Mouse (Mus musculus): ENCODE data around the gene Cyb5r3.

Cyb5r3 gene

DNA sequence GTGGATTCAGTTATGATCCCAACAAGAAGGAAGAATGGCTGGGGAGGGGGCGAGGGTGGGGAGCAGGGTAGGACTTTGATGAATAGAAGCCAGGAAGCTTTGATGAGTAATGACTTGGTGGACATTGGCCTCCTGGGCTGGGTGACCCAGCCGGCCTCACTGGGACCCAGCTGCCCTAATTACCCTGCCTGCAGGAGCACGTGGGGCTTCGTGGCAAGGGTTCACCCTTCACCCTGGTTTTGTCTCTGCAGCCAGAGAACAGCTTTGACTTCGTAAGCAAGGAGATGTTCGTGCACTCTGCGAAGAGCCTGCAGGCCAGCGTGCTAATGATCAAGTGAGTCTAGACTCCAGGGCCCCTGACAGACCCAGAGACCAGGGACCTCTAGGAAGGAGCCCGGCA lies 58.3 kb downstream of the Cyb5r3 start:
- in situ Hi-C loops (cut with MboI; ENCODE audit: unreplicated experiment in 2 of 2), result loop anchor here in 1 of 2 experiments (10.0 kb wide), 1 partner anchor 309 kb away; no protein-coding TSS in a partner anchor

DNA sequence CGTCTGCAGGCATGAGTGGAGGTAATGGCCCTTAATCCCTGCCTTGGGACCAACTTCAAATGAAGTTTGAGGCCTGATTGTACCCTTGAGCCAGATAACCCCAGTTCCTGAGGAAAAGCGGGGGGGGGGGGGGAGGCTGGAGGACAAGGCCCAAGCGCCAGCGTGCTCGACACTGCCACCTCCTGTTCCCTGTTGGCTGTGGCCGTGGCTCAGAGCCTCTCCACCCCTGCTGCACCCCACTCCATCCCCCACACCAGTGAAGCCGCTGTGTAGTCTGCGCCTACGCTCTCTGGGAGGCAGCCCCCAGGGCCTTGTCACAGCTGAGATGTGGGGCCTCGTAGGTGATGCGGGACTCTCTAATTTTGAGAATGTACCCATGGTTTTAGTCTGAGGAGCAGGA lies 59.5 kb downstream of the Cyb5r3 start:
- in situ Hi-C loops (cut with MboI; ENCODE audit: unreplicated experiment in 2 of 2), result loop anchor here in 1 of 2 experiments (10.0 kb wide), 1 partner anchor 308 kb away; no protein-coding TSS in a partner anchor

DNA sequence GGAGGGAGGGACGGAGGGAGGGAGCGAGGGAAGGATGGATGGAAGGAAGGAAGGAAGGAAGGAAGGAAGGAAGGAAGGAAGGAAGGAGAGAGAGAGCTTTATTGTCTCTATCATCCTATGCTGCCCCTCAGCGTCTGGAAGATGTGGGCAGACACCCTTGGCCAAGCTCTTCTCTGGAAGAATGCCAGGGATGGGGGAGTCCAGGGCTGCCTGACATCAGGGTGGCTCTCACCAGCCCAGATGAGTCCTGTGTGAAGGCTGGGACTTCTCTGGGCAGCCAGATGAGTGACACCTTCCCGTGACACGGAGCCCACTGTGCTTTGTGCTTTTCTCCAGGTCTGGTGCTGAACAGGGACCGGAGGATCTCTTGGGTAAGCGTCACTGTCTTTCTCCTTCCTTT lies 60.5 kb downstream of the Cyb5r3 start:
- in situ Hi-C loops (cut with MboI; ENCODE audit: unreplicated experiment in 2 of 2), result loop anchor here in 1 of 2 experiments (10.0 kb wide), 1 partner anchor 307 kb away; no protein-coding TSS in a partner anchor

DNA sequence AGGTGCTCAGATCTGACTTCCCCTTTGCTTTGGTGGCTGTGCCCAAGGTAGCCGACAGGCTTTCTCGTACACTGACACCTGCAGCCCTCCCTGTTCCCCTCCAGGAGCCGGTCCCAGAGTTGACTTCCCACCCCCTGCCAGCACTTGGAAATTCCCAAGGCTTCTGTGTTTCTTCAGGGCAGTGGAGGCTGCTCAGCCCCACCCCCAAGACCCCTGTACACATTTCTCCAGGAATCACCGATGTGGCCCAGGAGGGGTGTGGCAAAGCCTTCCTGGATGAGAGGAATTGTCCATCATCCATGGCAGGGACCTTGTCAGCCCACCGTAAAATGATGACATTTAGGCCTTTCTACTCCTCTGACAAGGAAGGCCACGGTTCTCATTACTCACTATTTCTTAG lies 61.1 kb downstream of the Cyb5r3 start:
- in situ Hi-C loops (cut with MboI; ENCODE audit: unreplicated experiment in 2 of 2), result loop anchor here in 1 of 2 experiments (10.0 kb wide), 1 partner anchor 306 kb away; no protein-coding TSS in a partner anchor

DNA sequence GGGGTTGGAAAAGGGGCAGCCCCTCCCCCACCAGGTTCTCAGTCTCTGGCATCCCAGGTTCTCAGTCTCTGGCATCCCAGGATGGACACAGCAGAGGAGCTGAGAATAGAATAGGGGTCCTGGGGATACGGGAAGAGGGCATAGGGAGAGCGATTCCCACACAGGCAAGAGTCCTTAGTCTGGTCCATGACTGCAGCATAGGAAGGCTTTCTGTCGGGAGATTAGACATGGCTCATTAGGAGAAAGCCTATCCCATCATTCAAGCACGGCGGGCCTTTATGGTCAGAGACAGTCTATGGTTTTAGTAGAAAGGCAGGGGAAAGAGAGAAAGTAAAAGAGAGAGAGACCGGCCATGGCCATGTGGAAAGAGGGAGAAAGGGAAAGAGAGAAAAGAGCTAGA lies 64.6 kb downstream of the Cyb5r3 start:
- in situ Hi-C loops (cut with MboI; ENCODE audit: unreplicated experiment in 2 of 2), result no loop called here

DNA sequence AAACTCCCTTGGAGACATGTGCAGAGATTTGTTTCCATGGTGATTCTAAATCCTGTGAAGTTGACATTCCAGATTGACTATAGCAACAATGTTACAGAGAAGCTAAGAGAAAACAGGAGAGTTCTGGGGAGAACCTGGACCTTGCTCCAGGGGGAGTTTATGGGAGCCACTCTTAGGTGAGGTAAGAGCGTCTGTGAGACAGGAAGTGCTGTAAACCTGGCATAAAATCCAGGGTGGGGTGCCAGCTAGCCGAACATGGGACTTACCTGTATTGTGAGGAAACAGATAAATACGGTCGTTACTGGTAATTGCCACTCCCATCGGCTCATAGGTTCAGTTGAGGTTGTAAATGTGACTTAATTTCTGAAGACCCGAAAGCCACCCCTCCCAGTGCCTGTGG lies 66.0 kb downstream of the Cyb5r3 start:
- in situ Hi-C loops (cut with MboI; ENCODE audit: unreplicated experiment in 2 of 2), result no loop called here

All from v-Abl transformed pro-B cells (cell line).